Mouse (Mus musculus) embryonic facial prominence, embryonic 12.5 days (tissue): ENCODE data around the gene Acadl. TPM values are rescaled to one million over a fixed set of nuclear protein-coding genes. Genes with fewer than 3 reads are reported as not detected.

Source experiments
- ATAC-seq: fragments of 200-750 bp; cut with Nextera tagmentation; 2 replicates; pipeline ENCODE4 v1.8.0; 2017; ENCODE audit not compliant: insufficient number of reproducible peaks, insufficient read depth, low FRiP score, low TSS enrichment
- H3K27ac ChIP-seq: fragments of 300-500 bp; sonication (generic); 2 replicates; pipeline ENCODE4 v1.5.1; 2016; ENCODE audit warnings: mild to moderate bottlenecking
- H3K27me3 ChIP-seq: fragments of 300-500 bp; sonication (generic); 2 replicates; pipeline ENCODE4 v1.6.1; 2016; ENCODE audit warnings: mild to moderate bottlenecking, moderate library complexity
- H3K36me3 ChIP-seq: fragments of 300-500 bp; sonication (generic); 2 replicates; pipeline ENCODE4 v1.6.1; 2016; ENCODE audit warnings: mild to moderate bottlenecking
- H3K4me1 ChIP-seq: fragments of 300-500 bp; sonication (generic); 2 replicates; pipeline ENCODE4 v1.6.1; 2016
- H3K4me2 ChIP-seq: fragments of 300-500 bp; sonication (generic); replicated peaks from 2 replicates; pipeline ENCODE4 v1.6.1; 2016; ENCODE audit warnings: mild to moderate bottlenecking, moderate library complexity
- H3K4me3 ChIP-seq: fragments of 300-500 bp; sonication (generic); 2 replicates; pipeline ENCODE4 v1.5.1; 2016; ENCODE audit warnings: mild to moderate bottlenecking
- H3K9ac ChIP-seq: fragments of 300-500 bp; sonication (generic); 2 replicates; pipeline ENCODE4 v1.6.1; 2016; ENCODE audit warnings: mild to moderate bottlenecking, moderate library complexity
- H3K9me3 ChIP-seq: fragments of 300-500 bp; sonication (generic); 2 replicates; pipeline ENCODE4 v1.6.1; 2016; ENCODE audit warnings: mild to moderate bottlenecking, moderate library complexity
- WGBS: fragments of 180-500 bp; shearing (Covaris S2); methylation state at CpG from one replicate; pipeline ENCODE4 v1.1.7; 2016; 5-methylcytosine and 5-hydroxymethylcytosine counted together
- polyA plus RNA-seq: library from polyadenylated mRNA; unstranded; fragments of >200 nt; fragmentation: Nextera tagmentation; extraction: Ambion mirVana; gene quantifications from 2 replicates; pipeline ENCODE4 v1.2.1, GENCODE M21; 2016

Acadl gene
- polyA plus RNA-seq, 1 experiment from 2014 or later = 58.6 TPM

DNA sequence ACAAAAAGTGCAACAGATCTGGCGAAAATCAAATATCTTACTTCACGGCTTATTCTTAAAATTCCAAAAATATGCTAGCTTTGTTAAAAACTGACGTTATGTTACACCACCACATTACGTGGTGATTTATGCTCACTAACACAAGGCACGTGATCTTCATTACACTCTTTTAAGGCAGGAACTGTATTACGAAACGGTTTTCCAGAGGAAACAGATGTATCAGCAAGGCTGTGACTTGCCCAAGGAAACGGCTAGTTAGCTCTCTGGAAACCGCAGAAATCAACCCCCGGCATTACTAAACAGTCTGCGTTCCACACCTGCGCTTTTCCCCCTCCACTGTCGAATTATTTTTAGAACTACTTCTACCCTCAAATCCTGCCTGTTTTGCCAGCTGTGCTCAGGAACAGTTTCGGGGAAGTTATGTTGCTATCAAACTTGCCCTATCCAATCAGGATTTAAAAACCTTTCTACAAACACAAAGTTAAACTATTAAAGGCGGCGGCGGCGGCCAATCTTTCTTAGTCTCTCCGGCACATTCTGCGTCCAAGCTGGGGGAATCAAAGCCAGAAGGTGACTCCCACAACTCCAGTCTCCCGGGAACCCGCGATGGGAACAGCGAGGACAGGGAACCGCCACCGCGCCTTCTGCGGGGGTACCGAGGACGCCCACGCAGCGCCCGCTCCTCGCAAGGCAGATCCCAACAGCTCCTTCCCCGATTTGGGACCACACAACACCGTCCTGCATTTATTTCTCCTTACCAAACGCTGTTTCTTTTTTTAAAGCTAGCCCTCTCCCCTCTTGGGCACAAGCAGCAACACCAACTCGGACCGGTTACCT, 46.9 kb downstream of the Acadl start:
- under 1% methylated on average over 39 of the region's 39 CpGs for WGBS
- ATAC-seq = peak; percentile 29; the same call in 1 of the 2 replicates
- peak overlapping the region; percentile 75 for H3K4me3 ChIP-seq
- peak overlapping the region; percentile 92 for H3K27ac ChIP-seq
- H3K9ac ChIP-seq = peak overlapping the region; percentile 73
- no peaks in the 10 kb centered on the region for H3K9me3 ChIP-seq
- H3K4me2 ChIP-seq = peak overlapping the region; percentile 69
- no peaks in the 10 kb centered on the region for H3K36me3 ChIP-seq
- peaks cover 3% of the 10 kb centered on the region; the same call in 1 of the 2 replicates for H3K4me1 ChIP-seq
- H3K27me3 ChIP-seq = no peaks in the 10 kb centered on the region

DNA sequence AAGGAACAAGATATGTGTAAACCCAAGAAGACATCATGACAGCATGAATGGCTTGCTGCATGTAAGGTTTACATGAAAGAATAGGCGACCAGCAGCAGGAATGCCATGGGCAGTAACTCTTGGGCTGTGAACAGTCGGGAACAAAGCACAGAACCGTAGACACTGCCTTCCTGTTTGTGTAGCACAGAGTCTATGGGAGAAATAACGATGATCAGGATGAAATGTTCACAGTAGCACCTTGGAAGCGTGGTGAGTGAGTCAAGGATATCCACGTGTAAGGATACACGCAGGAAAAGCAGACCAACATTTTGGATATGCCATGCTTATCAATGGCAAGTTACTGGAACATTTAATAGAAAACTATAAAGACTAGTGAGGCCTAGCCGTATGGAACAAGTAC, 48.3 kb downstream of the Acadl start:
- H3K9ac ChIP-seq = no peak overlapping the region

DNA sequence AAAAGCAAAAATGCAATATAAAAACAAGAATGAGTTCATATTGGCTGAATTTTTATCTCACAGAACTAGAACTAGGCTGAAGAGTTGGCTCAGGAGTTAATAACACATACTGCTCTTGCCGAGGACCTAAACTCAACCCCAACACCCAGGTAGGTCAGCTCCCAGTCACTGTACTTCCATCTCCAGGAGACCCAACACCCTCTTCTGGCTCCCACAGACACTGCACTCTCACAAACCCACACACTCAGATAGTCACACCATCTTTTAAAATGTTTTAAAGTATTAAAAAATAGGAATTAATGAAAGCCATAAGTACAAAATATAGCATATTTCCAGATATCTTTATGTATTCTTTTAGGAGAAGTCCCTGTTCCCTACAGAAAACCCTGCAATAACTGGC, 49.9 kb downstream of the Acadl start:
- no peak overlapping the region for H3K4me2 ChIP-seq
- peaks cover 3% of the 10 kb centered on the region; the same call in 1 of the 2 replicates for H3K4me1 ChIP-seq
- H3K27me3 ChIP-seq = no peaks in the 10 kb centered on the region
- no peak overlapping the region for H3K4me3 ChIP-seq
- no peak overlapping the region for H3K27ac ChIP-seq
- no peaks in the 10 kb centered on the region for H3K36me3 ChIP-seq
- ATAC-seq = no peak
- 68% methylated on average over 1 of the region's 1 CpGs for WGBS
- no peak overlapping the region for H3K9ac ChIP-seq
- no peaks in the 10 kb centered on the region for H3K9me3 ChIP-seq

More for the DNA sequence above, 48.3 kb downstream of the Acadl start:
- no peaks in the 10 kb centered on the region for H3K27me3 ChIP-seq
- no peak overlapping the region for H3K27ac ChIP-seq
- H3K4me3 ChIP-seq = no peak overlapping the region
- ATAC-seq = no peak
- peak overlapping the region; percentile 30 for H3K4me2 ChIP-seq
- WGBS = 66% methylated on average over 8 of the region's 8 CpGs
- H3K9me3 ChIP-seq = no peaks in the 10 kb centered on the region
- peaks cover 3% of the 10 kb centered on the region; the same call in 1 of the 2 replicates for H3K4me1 ChIP-seq
- H3K36me3 ChIP-seq = no peaks in the 10 kb centered on the region

DNA sequence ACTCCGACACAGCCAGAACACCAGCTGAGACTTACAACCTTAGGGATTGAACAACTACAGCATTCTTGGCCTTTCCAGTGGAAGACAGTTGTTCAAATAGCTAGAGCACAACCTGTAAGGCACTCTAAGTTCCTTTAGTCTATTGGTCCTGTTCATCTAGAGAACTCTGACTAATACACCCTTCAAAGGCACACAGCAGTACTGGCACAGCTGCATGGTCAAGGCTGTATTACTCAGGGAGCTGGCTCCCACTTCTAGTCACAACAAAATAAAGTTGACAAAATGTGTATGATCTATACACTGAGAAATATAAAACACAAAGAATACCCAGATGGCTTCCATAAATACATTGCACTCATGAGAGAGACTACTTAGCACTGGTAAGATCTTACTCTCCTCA, 56.3 kb downstream of the Acadl start:
- WGBS = 98% methylated on average over 1 of the region's 1 CpGs
- H3K36me3 ChIP-seq = no peaks in the 10 kb centered on the region
- ATAC-seq = no peak
- H3K27me3 ChIP-seq = no peaks in the 10 kb centered on the region
- H3K27ac ChIP-seq = no peak overlapping the region
- H3K4me1 ChIP-seq = peaks cover 4% of the 10 kb centered on the region; the same call in 1 of the 2 replicates
- no peaks in the 10 kb centered on the region for H3K9me3 ChIP-seq
- no peak overlapping the region for H3K4me3 ChIP-seq
- no peak overlapping the region for H3K9ac ChIP-seq
- H3K4me2 ChIP-seq = no peak overlapping the region

DNA sequence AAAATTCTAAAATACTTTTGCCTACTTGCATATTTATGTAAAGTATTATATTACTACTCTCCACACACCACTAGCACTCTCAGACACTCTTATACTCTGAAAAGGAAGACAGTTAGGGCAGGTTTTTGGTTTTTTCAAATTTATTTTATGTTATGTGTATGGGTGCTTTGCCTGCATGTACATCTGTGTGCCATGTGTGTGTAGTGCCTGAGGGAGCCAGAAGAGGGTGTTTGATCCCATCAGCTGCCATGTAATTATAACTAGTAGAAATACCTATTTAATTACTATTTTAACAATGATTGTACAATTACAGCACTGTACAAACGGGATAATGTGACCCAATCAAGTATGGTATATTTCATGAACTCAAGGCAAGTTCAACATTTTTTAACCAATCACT, 57.7 kb downstream of the Acadl start:
- 62% methylated on average over 1 of the region's 1 CpGs for WGBS
- no peak for ATAC-seq
- Histone ChIP-seq H3K9ac (no peak overlapping the region), H3K4me2 (no peak overlapping the region), H3K27me3 (no peaks in the 10 kb centered on the region), H3K4me1 (peaks cover 4% of the 10 kb centered on the region; the same call in 1 of the 2 replicates), H3K36me3 (0 out of 2 replicates have a peak, but pooled peaks cover 6% of the 10 kb centered on the region), H3K9me3 (no peaks in the 10 kb centered on the region), H3K27ac (no peak overlapping the region), H3K4me3 (no peak overlapping the region)

DNA sequence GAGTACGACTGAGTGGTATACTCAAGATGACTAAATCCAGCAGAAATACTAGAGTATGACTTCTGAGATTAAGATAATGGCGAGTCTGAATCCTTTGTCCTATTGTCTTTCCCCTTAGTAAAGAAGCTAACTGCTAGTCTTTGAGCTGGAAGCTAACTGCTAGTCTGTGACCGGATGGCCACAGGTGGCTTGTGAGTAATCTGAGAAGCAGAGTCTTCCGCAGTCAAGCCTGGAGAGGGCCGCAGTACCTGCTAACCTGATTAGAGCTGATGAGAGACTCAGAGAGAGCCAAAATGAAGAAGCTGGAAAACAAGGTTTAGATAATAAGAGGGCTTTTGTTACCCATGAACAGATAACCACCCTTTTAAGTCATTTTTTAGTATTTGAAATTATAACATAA, 58.4 kb downstream of the Acadl start:
- H3K4me2 ChIP-seq = no peak overlapping the region
- H3K27me3 ChIP-seq = no peaks in the 10 kb centered on the region
- peaks cover 11% of the 10 kb centered on the region; the same call in 1 of the 2 replicates for H3K36me3 ChIP-seq
- 37% methylated on average over 5 of the region's 5 CpGs for WGBS
- peaks cover 4% of the 10 kb centered on the region; the same call in 1 of the 2 replicates for H3K4me1 ChIP-seq
- no peak overlapping the region for H3K27ac ChIP-seq
- H3K9ac ChIP-seq = no peak overlapping the region
- no peaks in the 10 kb centered on the region for H3K9me3 ChIP-seq
- H3K4me3 ChIP-seq = no peak overlapping the region
- ATAC-seq = no peak

DNA sequence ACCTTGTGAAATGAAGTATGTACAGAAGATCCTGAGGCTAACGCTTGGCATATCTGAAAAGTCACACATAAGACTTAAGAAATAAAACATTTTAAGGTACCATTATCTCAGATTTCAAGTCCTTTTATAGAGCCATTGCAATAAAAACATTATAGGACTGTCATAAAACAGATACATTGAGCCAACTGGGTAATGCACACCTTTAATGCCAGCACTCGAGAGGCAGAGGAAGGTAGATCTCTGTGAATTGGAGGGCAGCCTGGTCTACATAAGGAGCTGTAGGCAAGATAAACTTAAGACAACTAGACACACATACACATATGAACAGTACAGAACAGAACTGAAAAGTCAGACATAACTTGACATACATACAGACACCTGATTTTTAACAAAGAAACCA, 65.1 kb downstream of the Acadl start:
- Histone ChIP-seq H3K27me3 (no peaks in the 10 kb centered on the region), H3K9me3 (no peaks in the 10 kb centered on the region), H3K36me3 (peaks cover 15% of the 10 kb centered on the region; the same call in 1 of the 2 replicates), H3K27ac (no peak overlapping the region), H3K4me3 (no peak overlapping the region), H3K4me2 (no peak overlapping the region), H3K4me1 (no peaks in the 10 kb centered on the region), H3K9ac (no peak overlapping the region)
- no peak for ATAC-seq
- 93% methylated on average over 2 of the region's 2 CpGs for WGBS

DNA sequence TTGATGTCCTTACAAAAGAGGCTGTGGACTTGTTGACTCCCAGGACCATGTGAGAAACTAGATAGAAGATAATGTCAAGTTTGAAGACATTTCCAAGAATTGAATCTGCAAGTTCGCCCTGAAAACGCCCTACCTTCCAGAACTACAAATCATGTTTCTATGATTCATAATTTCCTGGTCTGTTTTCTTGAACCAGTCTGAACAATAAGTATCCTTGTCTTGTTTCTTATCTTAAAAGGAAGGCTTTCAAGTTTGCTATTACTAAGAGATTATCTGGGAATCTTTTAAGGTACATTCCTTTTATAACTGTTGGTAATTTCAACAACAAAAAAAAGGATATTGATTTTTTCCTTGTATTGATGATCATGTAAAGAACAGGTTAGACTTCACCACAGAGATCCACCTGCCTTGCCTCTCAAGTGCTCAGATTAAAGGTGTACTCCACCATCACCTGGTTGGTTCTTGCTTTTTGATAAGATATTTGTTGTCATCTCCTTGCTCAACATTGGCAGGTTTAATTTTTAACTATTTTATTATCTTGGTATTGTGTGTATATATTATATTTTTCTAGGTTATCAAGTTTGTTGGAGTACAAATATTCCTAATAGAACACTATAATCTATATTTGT, 70.1 kb downstream of the Acadl start:
- no peak overlapping the region for H3K9ac ChIP-seq
- H3K4me2 ChIP-seq = no peak overlapping the region
- WGBS = 84% methylated on average over 2 of the region's 2 CpGs
- H3K27me3 ChIP-seq = no peaks in the 10 kb centered on the region
- no peak overlapping the region for H3K4me3 ChIP-seq
- H3K36me3 ChIP-seq = 0 out of 2 replicates have a peak, but pooled peaks cover 4% of the 10 kb centered on the region
- no peaks in the 10 kb centered on the region for H3K9me3 ChIP-seq
- no peak overlapping the region for H3K27ac ChIP-seq
- no peak for ATAC-seq
- no peaks in the 10 kb centered on the region for H3K4me1 ChIP-seq

DNA sequence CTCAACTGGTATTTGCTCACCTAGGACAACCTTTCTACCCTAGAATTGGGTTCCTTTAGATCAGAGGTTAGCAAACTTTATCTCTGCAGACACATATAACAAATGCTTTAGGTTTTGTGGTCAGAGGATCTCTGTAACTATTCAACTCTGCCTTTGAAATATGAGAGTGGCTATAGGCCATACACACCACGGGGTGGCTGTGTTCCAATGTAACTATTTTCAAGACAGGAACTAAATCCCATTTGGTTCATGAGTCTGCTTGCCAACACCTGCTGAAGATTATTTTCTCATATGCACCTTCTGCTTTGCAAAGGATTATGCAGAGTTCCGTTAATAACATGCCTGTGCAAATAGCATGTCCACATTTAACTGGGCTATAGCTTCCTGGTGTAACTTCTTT, 80.8 kb downstream of the Acadl start:
- no peak overlapping the region for H3K27ac ChIP-seq
- H3K9ac ChIP-seq = no peak overlapping the region
- ATAC-seq = no peak
- no peaks in the 10 kb centered on the region for H3K36me3 ChIP-seq
- 45% methylated on average over 2 of the region's 2 CpGs for WGBS
- H3K4me1 ChIP-seq = 0 out of 2 replicates have a peak, but pooled peaks cover 4% of the 10 kb centered on the region
- no peaks in the 10 kb centered on the region for H3K9me3 ChIP-seq
- H3K27me3 ChIP-seq = no peaks in the 10 kb centered on the region
- no peak overlapping the region for H3K4me2 ChIP-seq
- H3K4me3 ChIP-seq = no peak overlapping the region

DNA sequence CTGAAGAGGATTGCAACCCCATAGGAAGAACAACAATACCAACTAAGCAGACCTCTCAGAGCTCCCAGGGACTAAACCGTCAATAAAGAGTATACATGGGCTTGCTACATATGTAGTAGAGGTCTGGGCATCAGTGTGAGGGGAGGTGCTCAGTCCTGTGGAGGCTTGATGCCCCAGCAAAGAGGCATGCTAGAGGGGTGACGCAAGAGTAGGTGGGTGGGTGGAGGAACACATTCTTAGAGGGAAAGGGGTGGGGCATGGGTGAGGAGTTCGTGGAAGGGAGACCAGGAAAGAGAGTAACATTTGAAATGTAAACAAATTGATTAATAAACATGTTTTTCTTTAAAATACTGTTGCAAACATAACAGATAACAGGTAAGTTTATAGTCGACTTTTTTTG, 82.0 kb downstream of the Acadl start:
- Histone ChIP-seq H3K4me1 (0 out of 2 replicates have a peak, but pooled peaks cover 4% of the 10 kb centered on the region), H3K9ac (no peak overlapping the region), H3K4me3 (no peak overlapping the region), H3K36me3 (no peaks in the 10 kb centered on the region), H3K4me2 (no peak overlapping the region), H3K27me3 (no peaks in the 10 kb centered on the region), H3K27ac (no peak overlapping the region), H3K9me3 (no peaks in the 10 kb centered on the region)
- no peak for ATAC-seq
- WGBS = 81% methylated on average over 4 of the region's 4 CpGs
